21 mouse cellular contexts compared by ENCODE assay signal in genomic region chr7:126460623-126461399, GRCm38 (mm10). TPM values are rescaled to one million over a fixed set of nuclear protein-coding genes. Genes with fewer than 3 reads are reported as not detected.
A peak's percentile ranks its signal among the peaks of the same experiment; 100 is the strongest.
DNase-seq lines count a peak whose midpoint lies in the region; ATAC-seq lines count a peak whose summit lies in the region.
"Had no signal": no experiment of that assay in that cellular context is flagged by ENCODE, and none has a peak within 500 bp of the region (broad histone marks: within the 10 kb centered on the region; RNA-seq: fewer than 3 reads in every experiment).

No protein-coding gene starts in this region.

- 0 out of 2 replicates have a peak overlapping the region, but pooled peaks have one; percentile 16 for H3K27ac ChIP-seq in limb, embryonic 11.5 days (replicated peaks; ENCODE audit: low read depth, low read length)
- no peak overlapping the region for H3K27ac ChIP-seq in hindbrain, embryonic 11.5 days (ENCODE audit: low read depth, low read length)
- no peak overlapping the region; the same call in 1 of the 2 replicates for H3K27ac ChIP-seq in midbrain, embryonic 10.5 days (replicated peaks)
- H3K27ac ChIP-seq: hindbrain, embryonic 13.5 days; midbrain, embryonic 13.5 days had no signal

- no peak overlapping the region for H3K4me2 ChIP-seq in limb, embryonic 11.5 days (ENCODE audit: low read depth, severe bottlenecking)
- no peak overlapping the region for H3K4me2 ChIP-seq in hindbrain, embryonic 11.5 days (replicated peaks; ENCODE audit: low read depth, low read length)
- H3K4me2 ChIP-seq: heart, embryonic 11.5 days; hindbrain, embryonic 13.5 days; midbrain, embryonic 13.5 days had no signal

- 42% methylated on average over 10 of the region's 10 CpGs for WGBS in limb, embryonic 11.5 days
- WGBS in hindbrain, embryonic 11.5 days = 52% methylated on average over 10 of the region's 10 CpGs
- 58% methylated on average over 10 of the region's 10 CpGs for WGBS in midbrain, embryonic 10.5 days

- no peak overlapping the region for H3K4me3 ChIP-seq in limb, embryonic 11.5 days (ENCODE audit: low read depth, low read length)
- no peak overlapping the region for H3K4me3 ChIP-seq in hindbrain, embryonic 11.5 days (ENCODE audit: low read depth, low read length)
- no peak overlapping the region for H3K4me3 ChIP-seq in midbrain, embryonic 10.5 days
- H3K4me3 ChIP-seq: hindbrain, embryonic 13.5 days; midbrain, embryonic 13.5 days had no signal

- no peaks in the 10 kb centered on the region for H3K9me3 ChIP-seq in limb, embryonic 11.5 days (ENCODE audit: control insufficient read depth, low read length)
- no peaks in the 10 kb centered on the region for H3K9me3 ChIP-seq in hindbrain, embryonic 11.5 days (ENCODE audit: control insufficient read depth, low read length)
- H3K9me3 ChIP-seq in midbrain, embryonic 10.5 days (replicated peaks) = no peaks in the 10 kb centered on the region
- H3K9me3 ChIP-seq: hindbrain, embryonic 13.5 days; midbrain, embryonic 13.5 days had no signal

- no peaks in the 10 kb centered on the region for H3K27me3 ChIP-seq in limb, embryonic 11.5 days (ENCODE audit: control insufficient read depth, insufficient read depth, low read length)
- no peaks in the 10 kb centered on the region for H3K27me3 ChIP-seq in hindbrain, embryonic 11.5 days (ENCODE audit: control insufficient read depth, insufficient read depth, low read length)
- H3K27me3 ChIP-seq in midbrain, embryonic 10.5 days (ENCODE audit: low read depth, poor library complexity, severe bottlenecking) = 0 out of 2 replicates have a peak, but pooled peaks cover 4% of the 10 kb centered on the region
- H3K27me3 ChIP-seq: midbrain, embryonic 13.5 days had no signal

- ATAC-seq in limb, embryonic 11.5 days (ENCODE audit: insufficient number of reproducible peaks, low FRiP score, low TSS enrichment, low read depth) = peak; percentile 28; the same call in 1 of the 2 replicates
- ATAC-seq in hindbrain, embryonic 11.5 days (ENCODE audit: low FRiP score) = no peak
- ATAC-seq: inflammation-experienced regulatory T-cells, adult 6 months; liver, postnatal 0 days; midbrain, embryonic 13.5 days had no signal

- H3K9ac ChIP-seq in limb, embryonic 11.5 days (ENCODE audit: low read length) = peak overlapping the region; percentile 12; the same call in 1 of the 2 replicates
- no peak overlapping the region for H3K9ac ChIP-seq in hindbrain, embryonic 11.5 days (ENCODE audit: low read depth, low read length)
- H3K9ac ChIP-seq: hindbrain, embryonic 13.5 days; liver, postnatal 0 days; midbrain, embryonic 13.5 days had no signal

- DNase-seq in gastrocnemius, postnatal 10 days = peak; percentile 20
- no peak for DNase-seq in gastrocnemius, postnatal 4 days (ENCODE audit: low spot score in 2 of 2)
- peak; percentile 31 for DNase-seq in testis, postnatal 10 days (ENCODE audit: low spot score)
- DNase-seq in testis, postnatal 14 days (ENCODE audit: low spot score) = no peak
- peak; percentile 40 for DNase-seq in limb, embryonic 11.5 days (ENCODE audit: low spot score)
- no peak for DNase-seq in hindbrain, embryonic 11.5 days (ENCODE audit: low spot score)
- no peak for DNase-seq in c-Kit-positive CD71-positive TER-119-positive erythroid progenitor cells, embryonic 14.5 days (ENCODE audit: low spot score)
- no peak for DNase-seq in midbrain, embryonic 10.5 days (ENCODE audit: low spot score)
- DNase-seq: cerebellum, adult 9-10 months; heart, postnatal 10 days; kidney, postnatal 36 days; liver; liver, postnatal 0 days; lung, postnatal 10 days; thymus, adult 18-20 months had no signal

- H3K4me1 ChIP-seq in limb, embryonic 11.5 days (ENCODE audit: control insufficient read depth, insufficient read depth, low read length) = peaks cover 11% of the 10 kb centered on the region
- no peaks in the 10 kb centered on the region for H3K4me1 ChIP-seq in hindbrain, embryonic 11.5 days (replicated peaks; ENCODE audit: control insufficient read depth, insufficient read depth, low read length)
- peaks cover 9% of the 10 kb centered on the region; the same call in 1 of the 2 replicates for H3K4me1 ChIP-seq in midbrain, embryonic 10.5 days
- H3K4me1 ChIP-seq: hindbrain, embryonic 13.5 days; midbrain, embryonic 13.5 days had no signal

- no peaks in the 10 kb centered on the region for H3K36me3 ChIP-seq in limb, embryonic 11.5 days (ENCODE audit: control insufficient read depth, insufficient read depth, low read length)
- no peaks in the 10 kb centered on the region for H3K36me3 ChIP-seq in hindbrain, embryonic 11.5 days (ENCODE audit: control insufficient read depth, insufficient read depth, low read length)
- 0 out of 2 replicates have a peak, but pooled peaks cover 2% of the 10 kb centered on the region for H3K36me3 ChIP-seq in midbrain, embryonic 10.5 days
- H3K36me3 ChIP-seq: hindbrain, embryonic 13.5 days; midbrain, embryonic 13.5 days had no signal

RNA-seq across cellular contexts. Expression of gene Atp2a1, which starts 2.1 kb away (rescaled TPM):
- over 10,000 TPM; 11,325 to 12,607 TPM for total RNA-seq in gastrocnemius, postnatal 10 days (2021)
- 1,000 to 10,000 TPM; 6,232 to 6,720 TPM for total RNA-seq in gastrocnemius, postnatal 4 days (2021)
- polyA plus RNA-seq in limb, embryonic 11.5 days (2014; fragmentation: Nextera tagmentation; extraction: Ambion mirVana) = 16.0 and 18.8 TPM in 2 replicates
- polyA plus RNA-seq in hindbrain, embryonic 11.5 days (2014; fragmentation: Nextera tagmentation; extraction: Ambion mirVana) = 2.7 and 3.0 TPM in 2 replicates
- polyA plus RNA-seq in midbrain, embryonic 10.5 days (2016; fragmentation: Nextera tagmentation; extraction: Ambion mirVana) = 0.16 and 0.28 TPM in 2 replicates
- total RNA-seq: megakaryocyte progenitor cell, adult 5-6 weeks had no signal
- polyA plus RNA-seq: forebrain, embryonic 11.5 days had no signal

RNA-seq across cellular contexts. Expression of gene Sh2b1, which starts 14.4 kb away (rescaled TPM):
- total RNA-seq in gastrocnemius, postnatal 10 days (2021) = 10 to 100 TPM; 52.0 to 53.7 TPM
- total RNA-seq in gastrocnemius, postnatal 4 days (2021) = 10 to 100 TPM; 52.7 to 57.0 TPM
- 50.7 and 51.3 TPM in 2 replicates for polyA plus RNA-seq in limb, embryonic 11.5 days (2014; fragmentation: Nextera tagmentation; extraction: Ambion mirVana)
- polyA plus RNA-seq in hindbrain, embryonic 11.5 days (2014; fragmentation: Nextera tagmentation; extraction: Ambion mirVana) = 38.0 and 41.0 TPM in 2 replicates
- polyA plus RNA-seq in midbrain, embryonic 10.5 days (2016; fragmentation: Nextera tagmentation; extraction: Ambion mirVana) = 54.1 and 58.7 TPM in 2 replicates

RNA-seq across cellular contexts. Expression of gene Tufm, which starts 26.4 kb away (rescaled TPM):
- 100 to 1,000 TPM in 1 of 2 experiments, 10 to 100 TPM in 1; 99.0 to 114 TPM for total RNA-seq in gastrocnemius, postnatal 10 days (2021)
- total RNA-seq in gastrocnemius, postnatal 4 days (2021) = 100 to 1,000 TPM in 1 of 2 experiments, 10 to 100 TPM in 1; 97.3 to 127 TPM
- polyA plus RNA-seq in limb, embryonic 11.5 days (2014; fragmentation: Nextera tagmentation; extraction: Ambion mirVana) = 165 and 170 TPM in 2 replicates
- polyA plus RNA-seq in hindbrain, embryonic 11.5 days (2014; fragmentation: Nextera tagmentation; extraction: Ambion mirVana) = 140 and 147 TPM in 2 replicates
- polyA plus RNA-seq in midbrain, embryonic 10.5 days (2016; fragmentation: Nextera tagmentation; extraction: Ambion mirVana) = 161 and 178 TPM in 2 replicates

RNA-seq across cellular contexts. Expression of gene Rabep2, which starts 32.3 kb away (rescaled TPM):
- total RNA-seq in gastrocnemius, postnatal 10 days (2021) = 10 to 100 TPM; 11.4 to 15.2 TPM
- 10 to 100 TPM; 14.0 to 16.2 TPM for total RNA-seq in gastrocnemius, postnatal 4 days (2021)
- 25.8 and 28.1 TPM in 2 replicates for polyA plus RNA-seq in limb, embryonic 11.5 days (2014; fragmentation: Nextera tagmentation; extraction: Ambion mirVana)
- polyA plus RNA-seq in hindbrain, embryonic 11.5 days (2014; fragmentation: Nextera tagmentation; extraction: Ambion mirVana) = 19.5 and 20.2 TPM in 2 replicates
- 26.6 and 27.0 TPM in 2 replicates for polyA plus RNA-seq in midbrain, embryonic 10.5 days (2016; fragmentation: Nextera tagmentation; extraction: Ambion mirVana)

RNA-seq across cellular contexts. Expression of gene Atxn2l, which starts 42.4 kb away (rescaled TPM):
- total RNA-seq in gastrocnemius, postnatal 10 days (2021) = 10 to 100 TPM; 33.6 to 45.6 TPM
- total RNA-seq in gastrocnemius, postnatal 4 days (2021) = 10 to 100 TPM; 57.0 to 70.7 TPM
- polyA plus RNA-seq in limb, embryonic 11.5 days (2014; fragmentation: Nextera tagmentation; extraction: Ambion mirVana) = 62.0 and 66.3 TPM in 2 replicates
- 54.5 and 55.1 TPM in 2 replicates for polyA plus RNA-seq in hindbrain, embryonic 11.5 days (2014; fragmentation: Nextera tagmentation; extraction: Ambion mirVana)
- 44.8 and 50.2 TPM in 2 replicates for polyA plus RNA-seq in midbrain, embryonic 10.5 days (2016; fragmentation: Nextera tagmentation; extraction: Ambion mirVana)

Comparison
In these comparisons a context has a peak if more than half of its experiments do, and no peak if none do; other contexts are left out.
1. DNase-seq: peak in gastrocnemius, postnatal 10 days (single experiment), testis, postnatal 10 days (single experiment) and limb, embryonic 11.5 days (single experiment); none in gastrocnemius, postnatal 4 days (0 of 2), testis, postnatal 14 days (single experiment), hindbrain, embryonic 11.5 days (single experiment), c-Kit-positive CD71-positive TER-119-positive erythroid progenitor cells, embryonic 14.5 days (single experiment) and midbrain, embryonic 10.5 days (single experiment).